Mouse (Mus musculus) central nervous system, embryonic 18 days (tissue): ENCODE results near the gene Bbs9. TPM values are rescaled to one million over a fixed set of nuclear protein-coding genes. Genes with fewer than 3 reads are reported as not detected.

Source experiments
- polyA plus RNA-seq: library from polyadenylated mRNA; depleted of rRNA; stranded (reverse); fragments of >200 nt; gene quantifications from 2 replicates; pipeline ENCODE4 v1.2.3, GENCODE M21; 2012; rRNA removed

Gene Bbs9
- polyA plus RNA-seq = 24.6 and 25.0 TPM in 2 replicates

GRCm38 (mm10) chr9:22475424-22475868 lies at the start of gene Bbs9:
Gene Bbs9 (plus strand): TSS chr9:22475715.

GRCm38 (mm10) chr9:22453990-22454389 lies 21.5 kb upstream of the Bbs9 start, which contains the start of gene Gm17545:
Gene Gm17545 (plus strand): TSS chr9:22454290.

GRCm38 (mm10) chr9:22469643-22470042 lies 5.9 kb upstream of the Bbs9 start, which contains the start of gene Rp9:
Gene Rp9 (minus strand): TSS chr9:22469743.

Other genes starting within 250 kb of the Bbs9 start
- 4.1 and 4.2 TPM in 2 replicates for gene Zfp599, start 215.8 kb upstream of the Bbs9 start, polyA plus RNA-seq
- 33.8 and 34.3 TPM in 2 replicates for gene Zfp810, start 168.1 kb upstream of the Bbs9 start, polyA plus RNA-seq
- 3.9 and 4.9 TPM in 2 replicates for gene Anln, start 86.5 kb upstream of the Bbs9 start, polyA plus RNA-seq
- 12.0 and 13.4 TPM in 2 replicates for gene 9530077C05Rik, start 64.2 kb upstream of the Bbs9 start, polyA plus RNA-seq
- not detected in 2 replicates for gene Gm17545, start 21.4 kb upstream of the Bbs9 start, polyA plus RNA-seq
- 97.6 and 100 TPM in 2 replicates for gene Rp9, start 6.0 kb upstream of the Bbs9 start, polyA plus RNA-seq